Mouse (Mus musculus) ovary, postnatal 14 days (tissue): ENCODE results near the gene Smoc1.

Experiments
- DNase-seq: peaks from one replicate; pipeline ENCODE4 v3.0.0; 2022; ENCODE audit warnings: low spot score

The Smoc1 gene

DNA sequence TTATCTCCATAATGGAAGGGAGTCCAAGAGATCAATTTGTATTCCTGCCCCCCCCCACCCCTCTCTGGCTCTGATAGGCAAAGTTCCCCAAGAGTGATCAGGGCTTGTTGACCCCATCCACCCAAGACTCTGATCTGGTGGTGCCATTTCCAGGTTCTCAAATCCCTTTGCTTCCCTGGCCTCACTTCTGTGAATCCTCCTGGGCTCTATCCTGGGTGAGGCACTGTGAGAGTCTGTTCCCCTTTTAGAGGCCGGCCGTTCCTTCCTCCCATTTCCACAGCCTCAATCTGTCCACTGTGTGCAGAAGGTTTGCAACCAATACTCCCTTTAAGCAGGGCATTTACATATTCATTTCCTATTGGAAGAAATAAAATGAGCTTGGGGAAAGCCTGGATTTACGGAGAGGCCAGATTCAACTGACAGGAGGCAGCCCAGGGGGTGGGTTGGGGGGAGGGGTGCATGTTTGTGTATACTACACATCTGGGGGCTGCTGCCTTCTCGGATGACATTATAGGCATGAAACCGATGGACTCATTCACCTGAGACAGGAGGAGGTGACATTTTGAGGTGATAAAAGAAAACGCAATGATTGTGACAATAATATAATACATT is 199.5 kb downstream of the Smoc1 start:
- DNase-seq: no peak

DNA sequence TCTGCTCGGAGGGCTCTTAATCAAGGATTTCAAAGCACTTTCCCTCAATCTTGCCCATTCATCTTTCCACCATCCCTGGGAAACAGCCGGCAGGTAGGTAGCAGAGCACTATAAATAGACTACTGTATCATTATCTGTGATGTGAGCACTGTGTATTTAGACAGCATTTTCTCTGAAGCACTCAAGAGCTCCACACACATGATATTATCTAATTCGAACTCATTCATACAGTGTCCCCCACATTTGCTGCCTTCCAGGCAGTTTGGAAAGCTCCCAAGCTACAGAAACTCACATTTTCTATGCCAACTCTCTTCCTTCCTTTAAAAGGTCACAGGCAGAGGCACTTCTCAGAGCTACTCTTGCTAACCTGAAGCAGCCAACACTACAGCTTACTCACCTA is 200.0 kb downstream of the Smoc1 start:
- no peak for DNase-seq

DNA sequence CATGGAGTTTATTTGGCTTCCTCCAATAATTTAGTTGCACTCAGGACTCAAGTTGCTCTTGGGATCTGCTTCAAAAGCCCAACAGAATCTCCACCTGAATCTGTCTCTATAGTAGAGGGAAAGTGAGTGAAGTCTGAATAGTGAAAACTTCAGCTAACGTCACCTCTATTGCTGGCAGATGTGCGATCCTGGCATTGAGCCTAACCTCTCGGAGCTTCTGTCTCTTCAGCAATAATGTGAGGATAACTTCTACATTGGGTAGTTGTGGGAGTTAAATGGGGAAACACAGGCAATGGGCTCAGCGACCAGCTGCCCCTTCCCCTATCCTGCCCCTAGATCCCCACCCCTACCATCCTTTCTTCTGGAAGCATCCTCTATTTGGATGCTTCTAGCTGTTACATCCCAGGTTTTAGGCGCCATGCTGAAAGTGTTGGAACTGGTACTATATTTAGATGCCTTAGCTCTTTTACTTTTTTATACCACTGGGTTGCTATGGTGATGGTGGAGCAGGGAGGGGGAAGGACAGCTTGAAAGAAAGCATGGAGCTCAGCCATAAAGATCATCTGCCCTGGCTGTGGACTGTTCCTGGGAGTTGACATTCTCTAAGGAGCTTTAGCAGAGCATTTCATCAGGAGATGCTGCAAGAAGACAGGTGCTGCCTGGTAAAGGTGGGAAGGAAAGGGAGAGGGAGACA is 201.3 kb downstream of the Smoc1 start:
- no peak for DNase-seq

DNA sequence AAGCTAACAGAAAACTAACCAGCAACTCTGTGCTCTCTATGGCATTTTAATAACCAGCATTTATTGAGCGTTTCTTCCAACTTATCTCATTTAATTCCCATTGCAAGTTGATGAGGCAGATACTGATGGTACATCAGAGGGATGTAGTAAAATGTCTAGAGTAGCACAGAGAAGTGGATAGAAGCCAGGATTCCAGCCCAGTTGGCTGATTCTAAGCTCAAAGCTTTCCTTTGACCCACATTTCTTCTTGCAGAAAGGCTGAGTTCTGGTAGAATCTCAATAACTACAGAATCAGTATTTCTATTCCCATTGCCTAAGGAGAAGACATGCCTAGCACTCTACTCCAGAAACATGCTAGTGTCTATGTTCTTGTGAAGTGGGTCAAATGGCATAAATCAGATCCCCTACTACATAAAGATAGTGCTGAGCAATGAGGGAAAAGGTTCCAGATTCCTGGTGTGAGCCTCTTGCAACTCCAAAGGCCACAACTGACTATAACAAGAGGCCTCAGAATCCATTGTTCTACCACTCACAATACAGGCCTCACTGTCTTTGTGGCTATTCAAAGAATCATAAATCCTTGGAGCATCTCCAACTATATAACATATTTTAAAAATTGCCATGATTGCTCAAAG is 207.3 kb downstream of the Smoc1 start:
- no peak for DNase-seq

DNA sequence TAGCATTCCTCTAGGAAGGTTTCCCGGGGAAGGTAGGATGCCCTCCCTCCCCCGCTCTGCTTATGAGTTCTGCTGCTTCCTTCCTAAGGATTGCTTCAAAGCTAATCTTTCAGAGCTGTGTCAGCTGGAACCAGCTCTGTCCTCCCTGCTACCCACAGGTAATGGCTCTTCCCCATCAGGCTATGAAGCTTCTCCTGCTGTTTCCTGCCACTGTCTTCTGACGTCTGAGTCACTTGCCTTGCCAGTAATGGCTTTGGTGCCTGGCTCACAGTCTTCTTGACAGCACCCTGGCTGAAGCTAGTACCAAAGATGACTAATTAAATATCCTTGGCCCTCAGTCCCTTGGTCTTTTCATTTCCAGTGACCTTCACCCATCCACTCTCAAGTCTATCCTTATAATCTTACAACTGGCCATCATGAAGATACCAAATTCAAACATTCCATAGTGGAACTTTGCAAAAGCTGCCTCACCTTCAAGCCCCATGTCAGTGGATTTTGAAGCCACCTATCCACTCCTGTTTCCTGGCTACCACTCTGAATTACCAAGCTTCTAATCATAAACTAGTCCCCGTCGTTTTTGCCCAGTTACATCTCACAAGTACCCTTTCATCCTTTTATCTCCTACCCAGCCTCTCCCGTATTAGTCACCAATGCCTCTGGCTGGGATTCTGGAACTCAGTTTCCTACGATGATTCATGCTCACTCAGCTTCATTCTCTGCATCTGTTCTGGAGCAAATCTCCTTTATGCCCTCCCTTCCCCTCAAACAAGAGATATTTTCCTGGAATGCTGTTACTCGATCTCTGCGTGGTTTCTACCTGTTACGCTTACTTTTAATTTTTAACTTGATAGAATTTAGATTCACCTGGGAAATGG is 209.1 kb downstream of the Smoc1 start:
- no peak for DNase-seq
